Mouse (Mus musculus): Measurements from ENCODE around the gene Pacrg. TPM values are rescaled to one million over a fixed set of nuclear protein-coding genes. Genes with fewer than 3 reads are reported as not detected.

The Pacrg gene
- total RNA-seq, 2 experiments from 2014 or later = 1.4 to 2.2 TPM

GRCm38 (mm10) chr17:10483945-10484546 is 356.1 kb downstream of the Pacrg start:
- TF ChIP-seq CTCF (IDR thresholded peaks at IDR 0.05) = no peak
- no peak overlapping the region for H3K27ac ChIP-seq
- no peak overlapping the region for H3K4me3 ChIP-seq
- no peak for DNase-seq
- intact Hi-C loops (cut with DNase I) = no loop called here

GRCm38 (mm10) chr17:10481081-10481480 is 359.0 kb downstream of the Pacrg start:
- intact Hi-C loops (cut with DNase I) = no loop called here
- no peak for TF ChIP-seq CTCF (IDR thresholded peaks at IDR 0.05)
- Histone ChIP-seq H3K4me3 (no peak overlapping the region), H3K27ac (no peak overlapping the region)
- DNase-seq = no peak

- H3K4me3 ChIP-seq = no peak overlapping the region
- intact Hi-C loops (cut with DNase I) = no loop called here
- peak; percentile 34 for DNase-seq
- peak overlapping the region; percentile 83 for H3K27ac ChIP-seq
- no peak for TF ChIP-seq CTCF (IDR thresholded peaks at IDR 0.05)
Measured at GRCm38 (mm10) chr17:10479020-10479707, 360.9 kb downstream of the Pacrg start.

GRCm38 (mm10) chr17:10478377-10478776 is 361.7 kb downstream of the Pacrg start:
- intact Hi-C loops (cut with DNase I) = no loop called here
- Histone ChIP-seq H3K4me3 (no peak overlapping the region), H3K27ac (peak overlapping the region; percentile 83)
- no peak for DNase-seq
- TF ChIP-seq CTCF (IDR thresholded peaks at IDR 0.05) = no peak

GRCm38 (mm10) chr17:10476807-10477206 is 363.3 kb downstream of the Pacrg start:
- TF ChIP-seq CTCF (IDR thresholded peaks at IDR 0.05) = no peak
- DNase-seq = no peak
- Histone ChIP-seq H3K4me3 (no peak overlapping the region), H3K27ac (0 out of 2 replicates have a peak overlapping the region, but pooled peaks have one; percentile 66)
- intact Hi-C loops (cut with DNase I) = no loop called here

- H3K27ac ChIP-seq = peak overlapping the region; percentile 77; the same call in 1 of the 2 replicates
Measured at GRCm38 (mm10) chr17:10474972-10475371, 365.1 kb downstream of the Pacrg start.

GRCm38 (mm10) chr17:10473826-10474384 is 366.2 kb downstream of the Pacrg start:
- intact Hi-C loops (cut with DNase I) = no loop called here
- Histone ChIP-seq H3K4me3 (no peak overlapping the region), H3K27ac (peak overlapping the region; percentile 77)
- TF ChIP-seq CTCF (IDR thresholded peaks at IDR 0.05) = no peak
- no peak for DNase-seq

More at GRCm38 (mm10) chr17:10474972-10475371, 365.1 kb downstream of the Pacrg start:
- TF ChIP-seq CTCF (IDR thresholded peaks at IDR 0.05) = no peak
- intact Hi-C loops (cut with DNase I) = no loop called here
- no peak overlapping the region for H3K4me3 ChIP-seq
- no peak for DNase-seq

GRCm38 (mm10) chr17:10473175-10473574 is 366.9 kb downstream of the Pacrg start:
- Histone ChIP-seq H3K4me3 (no peak overlapping the region), H3K27ac (peak overlapping the region; percentile 77)
- no peak for DNase-seq
- intact Hi-C loops (cut with DNase I) = no loop called here
- TF ChIP-seq CTCF (IDR thresholded peaks at IDR 0.05) = no peak

GRCm38 (mm10) chr17:10469874-10470568 is 370.1 kb downstream of the Pacrg start:
- intact Hi-C loops (cut with DNase I) = no loop called here
- no peak overlapping the region for H3K27ac ChIP-seq
- H3K4me3 ChIP-seq = no peak overlapping the region
- TF ChIP-seq CTCF (IDR thresholded peaks at IDR 0.05) = no peak
- no peak for DNase-seq

- intact Hi-C loops (cut with DNase I) = no loop called here
- H3K4me3 ChIP-seq = no peak overlapping the region
- H3K27ac ChIP-seq = no peak overlapping the region
- no peak for DNase-seq
- TF ChIP-seq CTCF (IDR thresholded peaks at IDR 0.05) = no peak
Measured at GRCm38 (mm10) chr17:10467102-10467501, 373.0 kb downstream of the Pacrg start.

- no peak for TF ChIP-seq CTCF (IDR thresholded peaks at IDR 0.05)
- Histone ChIP-seq H3K4me3 (no peak overlapping the region), H3K27ac (no peak overlapping the region)
- no peak for DNase-seq
- intact Hi-C loops (cut with DNase I) = no loop called here
Measured at GRCm38 (mm10) chr17:10465467-10465866, 374.6 kb downstream of the Pacrg start.

- H3K27ac ChIP-seq = no peak overlapping the region
- DNase-seq = no peak
- H3K4me3 ChIP-seq = no peak overlapping the region
- intact Hi-C loops (cut with DNase I) = no loop called here
- TF ChIP-seq CTCF (IDR thresholded peaks at IDR 0.05) = no peak
Measured at GRCm38 (mm10) chr17:10464700-10465099, 375.4 kb downstream of the Pacrg start.

- TF ChIP-seq CTCF (IDR thresholded peaks at IDR 0.05) = no peak
- DNase-seq = no peak
- intact Hi-C loops (cut with DNase I) = no loop called here
- Histone ChIP-seq H3K4me3 (no peak overlapping the region), H3K27ac (no peak overlapping the region)
Measured at GRCm38 (mm10) chr17:10463626-10464025, 376.5 kb downstream of the Pacrg start.

All from gastrocnemius, adult 2 months (tissue).